Mouse (Mus musculus): ENCODE measurements at regions not wholly inside any gene's neighbourhood (a gene's known extent, or its start where the extent isn't known, plus 50 kb on each side); places are given as distances from the start of the nearest gene placed in this dataset.

GRCm38 (mm10) chr3:34457821-34458220, 192.4 kb upstream of the Sox2 start:
- TF ChIP-seq POLR2A (IDR thresholded peaks at IDR 0.05; ENCODE audit: insufficient read depth, low read length) (no peak), CTCF (IDR thresholded peaks at IDR 0.05; ENCODE audit: low read depth, low read length) (no peak)

Measured in ES-Bruce4 (cell line).